In the genomic region with DNA sequence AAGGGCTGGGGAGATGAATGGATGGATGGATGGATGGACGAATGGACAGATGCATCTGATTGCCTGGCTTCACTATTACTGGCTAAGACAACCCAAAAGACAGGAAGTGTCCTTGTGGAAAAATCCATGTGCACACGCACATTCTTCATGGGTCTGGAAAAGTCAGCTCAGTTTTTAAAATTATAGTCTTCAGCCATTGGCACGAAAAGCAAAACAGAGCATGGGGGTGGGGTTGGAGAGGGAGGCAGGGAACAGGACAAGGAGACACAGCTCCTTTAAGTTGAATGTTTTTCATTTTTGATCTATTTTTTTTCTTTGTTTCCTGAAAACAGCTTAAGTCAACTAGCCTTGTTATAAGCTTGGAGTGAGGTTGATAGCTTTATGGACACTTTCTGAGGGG, we compare ENCODE assay signal across 33 mouse cellular contexts. TPM values are rescaled to one million over a fixed set of nuclear protein-coding genes. Genes with fewer than 3 reads are reported as not detected.
A peak's percentile ranks its signal among the peaks of the same experiment; 100 is the strongest.
DNase-seq lines count a peak whose midpoint lies in the region; ATAC-seq lines count a peak whose summit lies in the region.
"Had no signal": no experiment of that assay in that cellular context is flagged by ENCODE, and none has a peak within 500 bp of the region (broad histone marks: within the 10 kb centered on the region; RNA-seq: fewer than 3 reads in every experiment).

No protein-coding gene starts in this region.

- no peak overlapping the region for H3K4me3 ChIP-seq in limb, embryonic 12.5 days (replicated peaks)
- no peak overlapping the region for H3K4me3 ChIP-seq in limb, embryonic 10.5 days
- H3K4me3 ChIP-seq: forebrain, embryonic 13.5 days; hindbrain, embryonic 10.5 days; hindbrain, embryonic 15.5 days; midbrain, embryonic 12.5 days had no signal

- 77% methylated on average over 3 of the region's 3 CpGs for WGBS in limb, embryonic 12.5 days
- WGBS in limb, embryonic 10.5 days, result 88% methylated on average over 3 of the region's 3 CpGs

- ATAC-seq in limb, embryonic 12.5 days (ENCODE audit: insufficient number of reproducible peaks, insufficient read depth, low FRiP score, low TSS enrichment, low read depth), result no peak
- ATAC-seq: CD4-positive, CD25-positive, alpha-beta regulatory T cell, adult 4 months; forebrain, embryonic 13.5 days; inflammation-experienced regulatory T-cells, adult 6 months had no signal

- peak; percentile 19 for DNase-seq in adrenal gland, postnatal 10 days
- DNase-seq in adrenal gland, adult 18-20 months (ENCODE audit: low spot score in 2 of 2), result no peak
- no peak for DNase-seq in limb, embryonic 10.5 days (ENCODE audit: low spot score)
- DNase-seq in kidney, postnatal 10 days, result peak; percentile 70
- DNase-seq in kidney, postnatal 4 days, result peak; percentile 60 to 68
- DNase-seq in spleen, postnatal 14 days (ENCODE audit: low spot score in 2 of 2), result no peak
- DNase-seq: cerebellum, adult 11 months; cerebellum, adult 9-10 months; cerebellum, postnatal 36 days; gastrocnemius, postnatal 10 days; heart, postnatal 14 days; layer of hippocampus, postnatal 36 days; lung, postnatal 36 days had no signal

- no peak overlapping the region for H3K9ac ChIP-seq in limb, embryonic 12.5 days (replicated peaks)
- H3K9ac ChIP-seq: forebrain, embryonic 13.5 days; hindbrain, embryonic 15.5 days; midbrain, embryonic 12.5 days had no signal

- H3K27me3 ChIP-seq in limb, embryonic 12.5 days, result no peaks in the 10 kb centered on the region
- H3K27me3 ChIP-seq in limb, embryonic 10.5 days (ENCODE audit: low read depth, poor library complexity, severe bottlenecking), result no peaks in the 10 kb centered on the region
- H3K27me3 ChIP-seq: forebrain, embryonic 13.5 days; hindbrain, embryonic 15.5 days; midbrain, embryonic 12.5 days had no signal

- no peaks in the 10 kb centered on the region for H3K9me3 ChIP-seq in limb, embryonic 12.5 days
- H3K9me3 ChIP-seq in limb, embryonic 10.5 days (replicated peaks), result no peaks in the 10 kb centered on the region
- H3K9me3 ChIP-seq: forebrain, embryonic 13.5 days; hindbrain, embryonic 10.5 days; hindbrain, embryonic 15.5 days; midbrain, embryonic 12.5 days had no signal

- H3K4me2 ChIP-seq in limb, embryonic 12.5 days, result no peak overlapping the region
- H3K4me2 ChIP-seq: forebrain, embryonic 13.5 days; hindbrain, embryonic 15.5 days; liver, embryonic 11.5 days; midbrain, embryonic 12.5 days had no signal

- peaks cover 15% of the 10 kb centered on the region for H3K4me1 ChIP-seq in limb, embryonic 12.5 days (replicated peaks)
- H3K4me1 ChIP-seq in limb, embryonic 10.5 days, result no peaks in the 10 kb centered on the region
- H3K4me1 ChIP-seq: midbrain, embryonic 12.5 days had no signal

- H3K27ac ChIP-seq in limb, embryonic 12.5 days, result peak overlapping the region; percentile 23; the same call in 1 of the 2 replicates
- H3K27ac ChIP-seq in limb, embryonic 10.5 days, result no peak overlapping the region
- H3K27ac ChIP-seq: forebrain, embryonic 13.5 days; hindbrain, embryonic 10.5 days; hindbrain, embryonic 15.5 days; midbrain, embryonic 12.5 days had no signal

- H3K36me3 ChIP-seq in limb, embryonic 12.5 days, result peaks cover 93% of the 10 kb centered on the region
- peaks cover 97% of the 10 kb centered on the region for H3K36me3 ChIP-seq in limb, embryonic 10.5 days
- H3K36me3 ChIP-seq: hindbrain, embryonic 10.5 days; hindbrain, embryonic 15.5 days; midbrain, embryonic 12.5 days had no signal

RNA-seq across cellular contexts. Expression of a gene that starts 58.8 kb away (rescaled TPM):
- not detected for total RNA-seq in adrenal gland, postnatal 10 days (2021)
- not detected for total RNA-seq in adrenal gland, adult 18-20 months (2021)
- not detected in 2 replicates for polyA plus RNA-seq in limb, embryonic 12.5 days (2016; fragmentation: Nextera tagmentation; extraction: Ambion mirVana)
- polyA plus RNA-seq in limb, embryonic 10.5 days (2016; fragmentation: Nextera tagmentation; extraction: Ambion mirVana), result not detected in 2 replicates
- total RNA-seq: gastrocnemius, postnatal 10 days; heart, adult 8-10 months; heart, postnatal 14 days; layer of hippocampus, postnatal 36 days; left cerebral cortex, postnatal 10 days; megakaryocyte, adult 5-6 weeks had no signal
- polyA plus RNA-seq: CD4-positive, CD25-positive, alpha-beta regulatory T cell, adult 4 months; embryonic facial prominence, embryonic 11.5 days; forebrain, embryonic 13.5 days; gonadal fat pad, adult 2 months; heart, embryonic 14.5 days; hindbrain, embryonic 10.5 days; hindbrain, embryonic 15.5 days; inflammation-experienced regulatory T-cells, adult 6 months; limb, embryonic 11.5 days; liver, embryonic 11.5 days; liver, embryonic 16.5 days; lung, embryonic 16.5 days; midbrain, embryonic 12.5 days; neural tube, embryonic 14.5 days; stomach, embryonic 14.5 days; urinary bladder, adult 2 months had no signal

Comparison
In these comparisons a context has a peak if more than half of its experiments do, and no peak if none do; other contexts are left out.
1. DNase-seq: peak in adrenal gland, postnatal 10 days (single experiment), kidney, postnatal 10 days (single experiment) and kidney, postnatal 4 days (2 of 2); none in adrenal gland, adult 18-20 months (0 of 2), limb, embryonic 10.5 days (single experiment) and spleen, postnatal 14 days (0 of 2).